Mouse (Mus musculus) thymus, postnatal 36 days (tissue): ENCODE results near the gene Chst11.
"Not testable (repeated sequence)": the region's sequence is repeated elsewhere in the genome, so short reads cannot be mapped to it uniquely, and the experiment has no call there.

Experiments used
- DNase-seq, 2 experiments: peaks; one replicate each; pipeline ENCODE4 v3.0.0; 2022; ENCODE audit warnings: mixed read lengths in 2 of 2

The Chst11 gene

GRCm38 (mm10) chr10:83116889-83117288, 131.6 kb downstream of the Chst11 start:
- DNase-seq: peak; percentile 19 to 28

GRCm38 (mm10) chr10:83117851-83118250, 132.6 kb downstream of the Chst11 start:
- DNase-seq: peak; percentile 28 to 54

GRCm38 (mm10) chr10:83118613-83119012, 133.3 kb downstream of the Chst11 start:
- DNase-seq: no peak

- no peak for DNase-seq
Observed at GRCm38 (mm10) chr10:83119016-83119415, 133.7 kb downstream of the Chst11 start.

- not testable (repeated sequence) for DNase-seq
Observed at GRCm38 (mm10) chr10:83119461-83119860, 134.2 kb downstream of the Chst11 start.

- DNase-seq: no peak
Observed at GRCm38 (mm10) chr10:83119909-83120308, 134.6 kb downstream of the Chst11 start.

GRCm38 (mm10) chr10:83120938-83121337, 135.6 kb downstream of the Chst11 start:
- no peak for DNase-seq

- no peak for DNase-seq
Observed at GRCm38 (mm10) chr10:83124560-83124959, 139.3 kb downstream of the Chst11 start.

GRCm38 (mm10) chr10:83126447-83126846, 141.1 kb downstream of the Chst11 start:
- no peak for DNase-seq

- DNase-seq: no peak
Observed at GRCm38 (mm10) chr10:83128435-83128834, 143.1 kb downstream of the Chst11 start.

- DNase-seq: no peak
Observed at GRCm38 (mm10) chr10:83129624-83130218, 144.4 kb downstream of the Chst11 start.

- no peak for DNase-seq
Observed at GRCm38 (mm10) chr10:83130611-83131010, 145.3 kb downstream of the Chst11 start.

- DNase-seq: no peak
Observed at GRCm38 (mm10) chr10:83131884-83132283, 146.6 kb downstream of the Chst11 start.

GRCm38 (mm10) chr10:83133866-83134570, 148.7 kb downstream of the Chst11 start:
- no peak for DNase-seq

- DNase-seq: no peak
Observed at GRCm38 (mm10) chr10:83134896-83135295, 149.6 kb downstream of the Chst11 start.

GRCm38 (mm10) chr10:83135963-83136362, 150.7 kb downstream of the Chst11 start:
- no peak for DNase-seq

- DNase-seq: no peak
Observed at GRCm38 (mm10) chr10:83137103-83137502, 151.8 kb downstream of the Chst11 start.

- no peak for DNase-seq
Observed at GRCm38 (mm10) chr10:83139276-83139675, 154.0 kb downstream of the Chst11 start.

- peak; percentile 25 to 38 for DNase-seq
Observed at GRCm38 (mm10) chr10:83140258-83140936, 155.1 kb downstream of the Chst11 start.

- no peak for DNase-seq
Observed at GRCm38 (mm10) chr10:83141434-83141833, 156.1 kb downstream of the Chst11 start.

- peak; percentile 17 to 49 for DNase-seq
Observed at GRCm38 (mm10) chr10:83143049-83143448, 157.8 kb downstream of the Chst11 start.

GRCm38 (mm10) chr10:83145836-83146235, 160.5 kb downstream of the Chst11 start:
- no peak for DNase-seq

- DNase-seq: no peak
Observed at GRCm38 (mm10) chr10:83149342-83150178, 164.3 kb downstream of the Chst11 start.
